Mouse (Mus musculus) kidney, adult 9 months (tissue): ENCODE data around the gene Efemp2.

ENCODE experiments used
- DNase-seq: peaks from one replicate; pipeline ENCODE4 v3.0.0; 2022

Efemp2 gene

DNA sequence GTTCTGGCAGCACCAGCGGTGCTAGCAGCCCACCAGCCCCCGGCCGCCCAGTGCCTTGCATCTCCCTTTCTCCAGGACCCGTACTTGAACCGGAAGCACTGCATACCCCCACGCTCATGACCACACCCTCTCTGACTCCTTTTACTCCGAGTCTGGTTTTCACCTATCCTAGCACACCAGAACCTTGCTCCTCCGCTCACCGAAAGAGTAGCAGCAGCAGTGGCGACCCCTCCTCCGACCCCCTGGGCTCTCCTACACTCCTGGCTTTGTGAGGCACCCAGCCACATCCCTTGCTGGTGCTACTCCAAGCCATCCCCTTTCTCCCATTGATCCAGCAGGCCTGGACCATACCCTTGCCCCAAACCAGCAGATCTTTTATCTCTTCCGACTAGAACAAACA, 18.7 kb upstream of the Efemp2 start:
- no peak for DNase-seq

DNA sequence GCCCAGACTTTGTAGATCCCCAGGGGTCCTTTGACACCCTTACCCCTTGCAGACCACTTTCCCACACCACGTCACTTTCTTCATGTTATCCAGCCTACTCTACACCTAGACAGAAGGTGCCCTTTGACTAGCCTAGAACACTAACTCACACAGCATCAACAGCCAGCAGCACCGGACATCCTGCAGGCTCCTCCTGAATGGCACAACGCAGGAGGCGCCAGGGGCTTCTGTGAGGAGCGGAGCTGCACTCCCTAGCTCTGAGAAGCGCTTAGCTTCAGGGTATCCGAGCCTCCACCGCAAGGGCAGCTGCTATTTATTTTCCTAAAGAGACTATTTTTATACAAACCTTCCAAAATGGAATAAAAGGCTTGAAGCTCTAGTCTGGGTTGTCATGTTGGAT, 18.2 kb upstream of the Efemp2 start:
- no peak for DNase-seq

DNA sequence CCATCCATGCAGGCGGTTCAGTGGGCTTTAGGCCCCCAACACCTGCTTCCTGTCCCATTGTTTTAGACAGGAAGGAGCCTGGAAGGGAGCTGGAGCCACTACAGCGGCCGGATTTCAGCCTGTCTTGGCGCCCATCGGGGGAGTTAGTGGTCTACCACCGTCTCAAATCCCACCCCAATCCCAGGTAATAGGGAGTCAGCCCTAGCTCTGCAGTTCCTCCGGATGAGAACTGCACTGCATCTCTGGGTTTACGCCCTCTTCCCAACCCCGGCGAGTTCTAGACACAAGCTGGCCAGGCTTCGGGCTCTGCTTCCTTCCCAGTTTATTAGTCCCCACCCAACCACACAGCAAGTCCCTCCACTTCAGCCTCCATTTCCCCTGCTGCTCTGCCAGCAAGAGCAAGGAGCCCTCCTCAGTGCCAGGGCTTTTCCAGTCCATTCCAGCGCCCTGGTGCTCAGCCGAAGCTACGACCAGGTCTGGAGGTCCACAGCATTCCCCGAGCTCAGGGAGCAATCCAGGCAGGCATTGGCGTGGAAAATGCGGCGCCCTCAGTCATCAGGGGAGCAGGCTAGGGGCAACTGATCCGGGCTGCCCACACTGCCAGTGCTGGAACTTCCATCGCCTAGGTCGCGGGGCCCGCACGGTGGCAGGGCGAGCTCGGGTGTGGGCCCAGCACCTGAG, 17.4 kb upstream of the Efemp2 start:
- DNase-seq, result no peak

DNA sequence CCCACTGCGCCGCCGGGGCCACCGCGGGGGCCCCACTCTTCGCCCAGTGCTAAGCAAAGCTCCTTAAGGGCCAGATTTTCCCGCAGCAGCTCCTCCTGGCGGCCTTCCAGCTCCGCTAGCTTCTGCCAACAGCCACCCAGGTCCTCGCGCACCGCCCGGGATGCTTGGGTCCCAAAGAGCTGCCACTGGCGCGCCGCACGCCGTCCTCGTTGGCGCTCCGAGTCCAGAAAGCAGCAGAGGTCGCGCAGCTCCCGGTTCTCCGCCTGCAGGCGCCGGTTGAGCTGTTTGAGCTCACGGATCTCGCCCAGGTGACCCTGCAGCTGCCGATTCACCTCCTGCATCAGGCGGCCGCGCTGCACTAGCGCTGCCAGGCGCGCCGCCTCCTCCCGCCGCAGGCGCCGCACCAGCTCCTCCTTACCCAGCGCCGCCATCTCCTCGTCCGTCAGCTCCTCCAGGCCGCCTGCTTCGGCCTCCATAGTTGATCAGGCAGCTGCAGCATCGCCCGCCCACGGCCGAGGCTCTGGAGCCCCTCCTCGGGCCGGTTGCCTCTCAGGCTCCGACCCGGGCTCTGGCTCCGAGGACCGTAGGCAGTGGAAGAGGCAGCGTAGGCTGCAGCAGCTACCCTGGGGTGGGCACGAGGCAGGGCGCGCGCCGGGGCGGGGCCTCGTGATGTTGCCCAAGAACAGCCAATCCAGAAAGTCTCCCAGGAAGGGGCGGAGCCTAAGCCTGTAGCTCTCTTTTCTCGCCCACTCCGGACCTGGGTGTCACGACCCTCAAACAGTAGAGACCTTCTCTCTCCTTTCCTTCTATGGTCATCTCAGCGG, 16.6 kb upstream of the Efemp2 start:
- peak; percentile 97 for DNase-seq

DNA sequence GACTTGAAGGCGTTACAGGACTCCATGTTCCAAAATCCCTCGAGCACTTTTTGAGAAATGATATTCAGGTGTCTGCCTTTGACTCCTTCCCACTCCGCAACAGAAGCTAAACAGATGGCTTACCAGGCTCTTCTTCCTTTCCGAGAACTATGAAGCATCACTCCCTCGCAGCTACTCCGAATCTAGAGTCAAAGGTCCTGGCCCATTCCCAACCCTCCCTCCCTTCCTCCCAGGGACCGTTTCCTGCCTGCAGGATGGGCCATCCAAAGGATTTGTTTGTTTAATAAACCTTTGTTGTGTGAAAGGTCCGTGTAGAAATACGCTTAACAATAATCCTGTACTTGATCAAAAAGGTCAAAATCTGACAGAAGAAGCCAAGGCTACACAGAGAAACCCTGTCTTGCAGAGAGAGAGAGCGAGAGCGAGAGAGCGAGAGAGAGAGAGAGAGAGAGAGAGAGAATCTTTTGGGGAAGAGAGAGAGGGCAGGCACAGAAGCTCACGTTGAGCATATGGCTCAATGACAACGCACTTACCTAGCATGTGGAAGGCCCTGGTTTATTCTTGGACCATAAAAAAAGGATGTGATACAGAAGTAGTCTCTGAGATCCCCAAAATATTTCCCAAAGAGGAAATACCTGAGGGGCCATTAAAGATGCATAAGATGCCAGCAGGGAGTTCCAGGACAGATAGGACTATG, 15.9 kb upstream of the Efemp2 start, which contains the start of gene Ccdc85b:
Gene Ccdc85b (minus strand): TSS at position 149 of the 697 bp plus-strand sequence.
- DNase-seq, result no peak

DNA sequence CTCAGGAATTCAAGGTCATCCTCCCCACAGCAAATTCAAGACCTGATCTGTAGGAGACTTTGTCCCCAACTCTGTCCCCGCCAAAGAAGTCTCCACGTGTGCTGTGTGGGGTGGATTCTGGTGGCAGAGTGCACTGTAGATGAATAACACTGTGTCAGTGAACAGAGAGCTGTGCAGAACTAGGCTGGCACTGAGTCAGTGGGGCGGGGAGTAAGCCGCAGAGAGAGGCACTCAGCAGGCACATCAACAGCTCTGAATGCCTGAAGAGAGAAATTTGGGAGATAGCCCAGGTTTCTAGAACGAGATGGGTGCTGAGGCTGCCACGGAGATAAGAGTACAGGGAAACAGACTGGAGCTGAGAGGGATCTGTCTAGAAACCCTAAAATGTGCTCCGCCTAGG, 14.7 kb upstream of the Efemp2 start:
- DNase-seq, result no peak

DNA sequence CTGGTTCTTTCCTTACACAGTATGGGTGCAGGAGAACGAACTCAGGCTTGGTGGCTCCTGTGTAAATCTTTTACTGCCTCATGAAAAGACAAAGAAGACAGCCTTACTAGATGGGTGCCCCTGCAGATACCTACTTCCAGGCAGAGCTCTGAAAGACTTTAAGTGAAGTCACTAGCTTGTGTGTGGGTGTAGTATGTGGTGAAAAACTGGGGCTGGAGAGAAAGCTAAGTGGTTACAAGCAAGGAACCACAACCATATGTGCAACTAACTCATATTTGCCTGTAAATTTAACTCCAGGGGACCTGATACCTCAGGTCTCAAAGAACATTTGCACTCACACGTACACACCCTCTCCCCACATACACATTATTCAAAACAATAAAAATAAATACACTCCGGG, 13.9 kb upstream of the Efemp2 start:
- no peak for DNase-seq

DNA sequence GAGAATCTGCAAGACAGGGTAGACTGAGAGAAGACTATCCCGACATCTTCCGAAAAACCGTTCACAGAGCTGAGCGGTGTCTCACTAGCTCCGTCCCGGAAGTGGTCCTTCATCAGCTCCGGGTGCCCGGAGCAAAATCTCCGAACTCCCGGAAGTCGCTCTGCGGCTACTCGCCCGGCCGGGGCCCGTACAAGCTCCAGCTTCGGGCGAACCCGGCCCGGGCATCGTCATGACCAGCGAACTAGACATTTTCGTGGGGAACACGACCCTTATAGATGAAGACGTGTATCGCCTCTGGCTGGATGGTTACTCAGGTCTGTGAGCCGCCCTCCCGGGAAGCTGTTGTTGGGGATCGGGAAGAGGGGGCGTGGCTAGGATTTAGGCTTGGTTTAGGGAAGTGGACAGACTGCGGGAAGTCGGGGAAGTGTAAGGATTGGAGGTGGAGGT, 13.3 kb upstream of the Efemp2 start, which contains the start of gene Fibp:
Gene Fibp (plus strand): TSS at position 151 of the 447 bp plus-strand sequence.
- DNase-seq, result peak; percentile 91

DNA sequence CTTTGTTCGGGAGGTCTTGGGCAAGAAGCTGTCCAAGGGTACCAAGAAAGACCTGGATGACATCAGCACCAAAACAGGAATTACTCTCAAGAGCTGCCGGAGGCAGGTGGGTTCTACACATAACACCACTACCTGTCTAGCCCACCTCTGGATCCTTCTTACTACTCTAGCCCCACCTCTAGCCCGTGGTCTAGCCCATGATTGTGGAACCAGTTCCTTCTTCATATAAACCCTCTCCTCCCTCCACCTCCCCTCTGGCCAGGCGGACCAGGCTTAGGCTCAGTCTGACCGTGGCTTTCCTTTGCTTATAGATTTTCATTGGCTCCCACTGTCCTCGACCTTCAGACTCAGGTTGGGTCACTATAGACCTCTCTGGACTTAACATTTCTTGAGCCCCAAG, 12.3 kb upstream of the Efemp2 start:
- DNase-seq, result no peak

GRCm38 (mm10) chr19:5463212-5463611, 10.5 kb upstream of the Efemp2 start:
- DNase-seq, result no peak

GRCm38 (mm10) chr19:5463791-5464562, 9.8 kb upstream of the Efemp2 start:
- peak; percentile 57 for DNase-seq

DNA sequence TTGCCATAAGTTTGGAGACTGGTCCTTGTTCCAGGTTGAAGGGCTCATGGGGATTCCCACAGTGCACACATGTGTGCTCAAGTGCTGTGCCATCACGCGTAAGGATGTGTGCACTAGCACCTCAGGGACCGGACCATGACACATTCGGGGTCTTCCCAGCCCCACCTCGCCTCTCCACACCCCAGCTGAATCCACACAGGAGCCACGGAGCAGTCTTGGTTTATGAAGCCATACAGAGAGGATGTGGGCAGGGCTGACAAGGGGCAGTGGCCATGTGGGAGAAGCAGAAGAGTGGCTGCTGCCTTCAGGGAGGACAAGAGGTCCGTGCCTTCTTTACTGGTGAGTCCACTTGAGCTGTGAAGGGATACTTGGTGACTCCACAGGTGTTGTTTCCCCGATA, 8.7 kb upstream of the Efemp2 start:
- DNase-seq, result no peak

DNA sequence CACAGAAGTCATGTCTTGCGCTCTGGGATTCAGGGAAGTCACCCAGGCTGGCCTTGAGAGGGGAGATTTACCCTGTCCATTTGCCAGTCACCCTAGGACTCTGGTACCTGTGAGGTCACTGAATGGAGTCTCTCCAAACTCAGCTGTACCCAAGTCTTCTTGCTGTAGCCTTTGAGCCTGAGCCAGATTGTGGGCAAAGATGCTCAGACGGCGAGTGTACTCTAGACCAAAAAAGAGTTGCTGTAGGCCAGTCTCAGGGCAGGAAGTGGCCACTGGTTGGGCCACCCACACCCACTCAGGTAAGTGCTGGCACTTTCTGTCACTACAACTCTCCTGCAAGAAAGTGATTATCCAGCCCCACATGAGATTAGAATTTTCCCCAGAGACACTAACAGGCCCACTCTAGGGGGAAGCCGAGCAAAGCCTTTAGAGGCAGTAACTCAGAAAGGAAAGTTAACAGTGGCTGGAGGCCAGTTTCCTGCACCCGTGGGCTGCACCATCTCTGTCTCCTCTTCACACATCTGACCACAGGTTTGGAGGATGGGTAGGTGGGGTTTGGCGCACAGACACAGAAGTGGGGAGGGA, 6.7 kb upstream of the Efemp2 start:
- no peak for DNase-seq

GRCm38 (mm10) chr19:5468374-5468773, 5.4 kb upstream of the Efemp2 start, which contains the start of gene Ctsw:
Gene Ctsw (minus strand): TSS chr19:5468507.
- DNase-seq, result no peak

DNA sequence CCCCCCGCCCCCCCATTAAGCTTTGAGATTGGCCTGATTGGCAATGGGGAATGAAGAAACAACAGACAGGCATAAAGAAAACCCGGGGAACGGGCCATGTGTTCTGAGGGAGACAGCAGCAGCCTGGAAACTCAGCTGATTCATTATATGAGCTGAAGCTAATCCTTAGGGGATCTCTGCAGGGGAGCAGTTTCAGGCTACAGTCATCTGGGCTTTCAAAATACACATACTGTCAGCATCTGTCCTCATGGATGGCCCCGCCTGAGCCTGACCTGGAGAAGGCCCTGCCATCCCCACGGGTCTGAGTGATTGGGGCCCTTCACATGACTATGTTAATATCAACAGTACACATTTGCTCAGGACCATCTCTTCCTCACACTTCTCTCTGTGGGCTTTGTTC, 1.9 kb upstream of the Efemp2 start:
- DNase-seq, result no peak

GRCm38 (mm10) chr19:5472857-5473256, 897 bp upstream of the Efemp2 start:
- no peak for DNase-seq

- DNase-seq, result no peak
Measured at GRCm38 (mm10) chr19:5474281-5475068, 721 bp downstream of the Efemp2 start.

GRCm38 (mm10) chr19:5475069-5475714, 1.4 kb downstream of the Efemp2 start:
- no peak for DNase-seq

- no peak for DNase-seq
Measured at GRCm38 (mm10) chr19:5477004-5477667, 3.4 kb downstream of the Efemp2 start.

- DNase-seq, result no peak
Measured at GRCm38 (mm10) chr19:5477668-5478300, 4.0 kb downstream of the Efemp2 start.
